Mouse (Mus musculus) kidney, postnatal 14 days (tissue): Measurements from ENCODE around the gene Grb10.

Experiments
- DNase-seq: peaks from one replicate; pipeline ENCODE4 v3.0.0; 2022; ENCODE audit warnings: mixed read lengths

Grb10 gene

GRCm38 (mm10) chr11:11966220-11966619 is 72.3 kb downstream of the Grb10 start:
- DNase-seq, result no peak

DNA sequence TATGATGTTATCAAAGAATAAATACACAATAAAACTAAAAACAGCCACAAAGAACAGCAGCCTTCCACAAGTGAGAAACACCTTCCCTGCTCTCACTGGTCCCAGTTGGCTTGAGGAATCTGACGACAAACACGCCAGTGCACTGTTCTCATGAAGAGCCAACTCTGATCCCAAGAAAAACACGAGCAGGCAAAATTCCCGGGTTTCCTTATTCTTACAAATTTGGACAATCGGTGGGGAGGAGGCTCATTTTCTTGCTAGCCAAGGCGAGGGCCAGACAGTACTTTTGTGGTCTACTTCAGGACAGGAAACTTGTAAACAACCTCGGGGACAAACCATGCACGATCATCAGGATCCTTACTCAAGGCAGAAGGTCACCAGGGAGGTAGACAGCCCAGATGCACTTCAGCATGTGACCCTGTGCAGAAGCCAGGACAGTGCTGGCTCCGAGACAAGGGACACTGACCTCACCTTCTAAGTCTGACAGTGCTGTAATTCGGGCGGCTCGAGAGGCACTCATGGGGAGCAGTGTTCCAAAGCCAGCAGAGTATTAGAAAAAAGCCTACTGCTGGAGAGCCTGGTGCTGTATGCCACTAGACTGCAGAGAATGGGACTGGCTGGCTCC is 72.9 kb downstream of the Grb10 start:
- peak; percentile 64 for DNase-seq

- DNase-seq, result no peak
Measured at GRCm38 (mm10) chr11:11964729-11965128, 73.8 kb downstream of the Grb10 start.

DNA sequence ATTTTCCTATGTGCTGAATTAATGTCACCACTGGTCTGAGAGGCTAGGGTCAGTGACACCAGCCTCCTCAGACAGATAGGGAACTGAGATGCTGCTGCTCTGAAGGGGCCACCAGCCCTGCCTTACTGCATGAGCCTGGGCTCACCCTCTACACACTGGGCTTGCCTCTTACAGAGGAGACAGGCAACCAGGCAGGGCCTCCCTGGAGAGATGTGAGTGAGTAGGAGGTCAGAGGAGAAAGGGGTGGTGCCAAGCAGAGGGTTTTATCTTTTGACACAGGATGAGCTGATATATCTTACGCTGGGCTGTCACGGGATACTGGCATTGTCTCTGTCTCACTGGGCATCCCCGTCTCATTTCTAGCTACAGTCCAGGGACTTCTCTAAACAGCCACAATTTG is 74.9 kb downstream of the Grb10 start:
- DNase-seq, result no peak

GRCm38 (mm10) chr11:11963065-11963464 is 75.4 kb downstream of the Grb10 start:
- DNase-seq, result no peak

- no peak for DNase-seq
Measured at GRCm38 (mm10) chr11:11962629-11962954, 75.9 kb downstream of the Grb10 start.

GRCm38 (mm10) chr11:11961917-11962628 is 76.4 kb downstream of the Grb10 start:
- no peak for DNase-seq

DNA sequence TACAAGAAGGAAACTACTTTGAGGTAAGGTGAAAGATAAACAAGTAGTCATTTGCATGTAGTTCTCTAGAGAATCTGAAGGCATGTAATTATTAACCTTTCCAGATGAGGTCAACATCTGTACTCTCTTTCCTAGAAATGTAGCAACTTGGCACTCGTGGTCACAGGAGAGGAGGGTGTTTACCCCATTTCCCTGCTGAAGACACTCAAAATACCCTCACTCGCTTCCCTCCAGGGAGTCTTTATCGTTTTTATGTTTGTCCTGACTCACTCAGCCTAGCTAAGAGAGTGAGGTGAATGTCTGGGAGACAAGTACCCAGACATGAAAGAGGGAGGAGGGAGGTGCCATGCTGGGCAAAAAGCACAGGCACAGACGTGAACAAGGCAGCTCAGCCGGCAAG is 77.6 kb downstream of the Grb10 start:
- peak; percentile 22 for DNase-seq

DNA sequence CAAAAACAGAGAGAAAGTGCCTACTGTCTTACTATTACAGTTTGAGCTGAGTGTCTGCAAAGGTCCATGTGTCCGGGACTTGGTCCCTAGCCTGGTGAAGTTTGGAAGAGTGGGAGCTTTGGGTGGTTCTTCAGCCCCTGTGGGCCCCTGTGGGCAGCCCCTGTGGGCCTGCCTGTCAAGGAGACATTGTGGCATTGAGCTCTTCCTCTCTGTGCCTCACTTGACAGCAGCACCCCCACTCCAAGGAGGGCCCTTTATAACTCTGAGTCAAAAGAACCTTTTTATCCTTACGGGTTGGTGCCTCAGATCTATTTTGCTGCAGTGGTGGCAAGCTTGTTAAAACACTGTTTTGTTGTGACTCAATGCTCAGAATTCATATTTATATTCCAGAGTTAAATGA is 78.3 kb downstream of the Grb10 start:
- DNase-seq, result no peak

- DNase-seq, result no peak
Measured at GRCm38 (mm10) chr11:11958479-11958878, 80.0 kb downstream of the Grb10 start.

- DNase-seq, result no peak
Measured at GRCm38 (mm10) chr11:11958061-11958361, 80.5 kb downstream of the Grb10 start.

GRCm38 (mm10) chr11:11957211-11958060 is 81.0 kb downstream of the Grb10 start:
- DNase-seq, result no peak

- no peak for DNase-seq
Measured at GRCm38 (mm10) chr11:11955783-11956182, 82.7 kb downstream of the Grb10 start.

DNA sequence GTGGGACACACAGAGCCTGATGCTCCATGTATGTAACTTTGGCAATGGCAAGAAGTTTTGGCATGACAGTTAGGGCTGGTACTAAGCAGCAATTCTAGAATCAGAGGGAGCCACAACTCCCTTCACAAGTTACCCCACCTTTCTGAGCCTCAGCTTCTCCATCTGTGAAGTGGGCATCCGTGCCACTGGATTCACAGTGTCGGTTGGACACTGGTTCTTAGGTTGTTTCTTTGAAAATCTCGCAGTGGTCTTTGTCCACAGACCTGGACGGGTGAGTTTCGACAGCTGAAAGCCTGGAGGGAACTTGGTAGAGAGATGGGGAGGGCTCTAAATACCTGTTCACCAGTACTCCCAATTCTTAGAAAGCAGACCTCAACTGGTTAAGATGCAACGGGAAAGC is 83.9 kb downstream of the Grb10 start:
- DNase-seq, result no peak

DNA sequence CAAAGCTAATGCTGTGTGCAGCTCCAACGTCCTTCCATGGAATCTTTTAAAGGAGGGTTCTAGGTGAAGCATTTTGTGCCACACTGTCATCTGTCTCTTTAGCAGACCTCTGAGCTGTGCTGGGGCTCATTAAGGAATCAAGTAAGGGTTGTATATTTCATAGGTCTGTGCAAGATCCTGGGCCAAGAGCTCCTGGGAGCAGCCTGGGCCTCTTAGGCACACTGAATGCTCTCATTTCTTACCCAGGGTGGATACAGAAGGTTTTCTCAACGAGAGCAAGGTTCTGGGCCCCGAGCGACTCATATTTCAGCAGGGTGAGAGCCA is 84.4 kb downstream of the Grb10 start:
- no peak for DNase-seq

- no peak for DNase-seq
Measured at GRCm38 (mm10) chr11:11953364-11954114, 84.9 kb downstream of the Grb10 start.

DNA sequence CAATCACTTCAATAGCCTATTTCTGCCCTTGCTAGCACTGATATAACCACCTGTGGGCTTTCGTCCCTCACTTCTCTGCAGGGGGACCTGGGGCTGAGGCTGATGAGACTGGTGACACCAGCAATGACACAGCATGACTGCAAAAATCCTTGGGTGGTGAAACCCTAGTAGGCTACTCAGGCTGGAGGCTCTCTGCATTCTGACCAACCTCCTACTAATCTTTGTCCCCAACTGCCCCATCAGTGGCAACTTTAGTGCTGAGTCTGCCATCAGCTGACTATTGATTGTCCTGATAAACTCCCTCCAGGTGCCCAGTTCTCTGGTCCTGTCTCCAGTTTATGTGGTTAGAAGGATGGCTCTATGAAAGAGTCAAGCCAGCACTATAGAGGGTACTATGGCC is 85.9 kb downstream of the Grb10 start:
- no peak for DNase-seq

DNA sequence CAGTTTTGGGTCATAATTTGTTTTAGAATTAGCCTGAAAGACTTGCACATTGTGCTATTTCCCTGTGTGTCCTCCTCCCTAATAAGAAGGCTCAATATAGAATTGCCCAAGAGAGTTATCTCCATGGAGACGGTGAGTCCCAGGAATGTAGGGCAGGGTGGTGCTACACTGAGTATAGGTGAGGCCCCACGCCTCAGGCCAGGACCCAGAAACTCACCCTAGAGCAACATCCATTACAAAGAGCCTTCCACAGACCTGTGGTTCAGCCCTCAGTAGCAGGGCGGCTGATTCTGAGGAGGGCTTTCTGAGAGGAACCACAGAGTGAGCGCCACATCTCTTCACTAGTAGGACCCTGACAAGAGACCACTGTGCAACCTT is 89.5 kb downstream of the Grb10 start:
- no peak for DNase-seq

DNA sequence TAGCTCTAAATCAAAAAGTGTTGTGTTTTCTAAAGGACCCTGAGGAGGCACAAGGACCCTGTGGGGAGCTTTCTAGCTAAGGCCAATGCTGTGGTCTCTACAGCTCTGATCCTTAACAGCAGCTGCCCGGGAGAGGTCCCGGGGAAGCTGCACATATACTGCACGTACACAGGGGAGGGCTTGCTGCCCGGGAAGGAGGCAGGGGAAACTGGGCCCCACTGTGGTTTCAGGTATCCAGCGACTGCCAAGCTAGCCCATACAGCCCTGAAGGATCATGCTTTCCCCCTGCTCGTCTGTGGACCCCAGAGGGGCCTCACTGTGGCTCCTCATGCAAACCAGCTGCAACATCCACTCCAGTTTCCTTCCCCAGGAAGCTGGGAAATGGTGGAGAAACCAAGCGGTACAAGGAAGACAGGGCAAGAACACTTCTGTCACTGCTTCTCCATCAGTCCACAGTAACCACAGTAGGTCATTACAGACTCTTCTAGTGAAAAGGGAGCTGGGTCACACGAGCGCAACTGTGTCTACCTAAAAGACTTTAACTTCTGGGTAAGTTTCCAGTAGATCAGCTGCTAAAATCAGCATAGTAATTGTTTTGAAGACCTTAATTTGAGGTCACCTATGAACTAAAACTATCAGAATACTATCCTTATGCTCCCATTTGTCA is 90.0 kb downstream of the Grb10 start:
- DNase-seq, result no peak

GRCm38 (mm10) chr11:11947857-11948256 is 90.6 kb downstream of the Grb10 start:
- no peak for DNase-seq

GRCm38 (mm10) chr11:11945766-11946165 is 92.7 kb downstream of the Grb10 start:
- DNase-seq, result no peak

- no peak for DNase-seq
Measured at GRCm38 (mm10) chr11:11944814-11945213, 93.7 kb downstream of the Grb10 start.

- DNase-seq, result no peak
Measured at GRCm38 (mm10) chr11:11944082-11944349, 94.5 kb downstream of the Grb10 start.
